Mouse (Mus musculus) neural tube, embryonic 13.5 days (tissue): ENCODE measurements around the gene Saa3. TPM values are rescaled to one million over a fixed set of nuclear protein-coding genes. Genes with fewer than 3 reads are reported as not detected.

Source experiments
- polyA plus RNA-seq: library from polyadenylated mRNA; unstranded; fragments of >200 nt; fragmentation: Nextera tagmentation; extraction: Ambion mirVana; gene quantifications from 2 replicates; pipeline ENCODE4 v1.2.1, GENCODE M21; 2015

Gene Saa3
- polyA plus RNA-seq, 1 experiment from 2014 or later: 0.21 TPM

Other genes with a start within 250 kb of the Saa3 start
- gene Sergef, start 75.9 kb downstream of the Saa3 start, polyA plus RNA-seq: 30.7 and 34.0 TPM in 2 replicates
- 0.60 and 0.83 TPM in 2 replicates for gene Tph1, start 43.2 kb downstream of the Saa3 start, polyA plus RNA-seq
- gene Saal1, start 5.0 kb downstream of the Saa3 start, polyA plus RNA-seq: 14.8 and 15.2 TPM in 2 replicates
- gene Saa4, start 16.9 kb upstream of the Saa3 start, polyA plus RNA-seq: not detected in 2 replicates
- 0.24 and 0.55 TPM in 2 replicates for gene Saa1, start 27.3 kb upstream of the Saa3 start, polyA plus RNA-seq
- gene Saa2, start 36.1 kb upstream of the Saa3 start, polyA plus RNA-seq: 1.1 TPM in 1 of 2 replicates, not detected in the other
- gene Hps5, start 80.4 kb upstream of the Saa3 start, polyA plus RNA-seq: 16.4 TPM in 2 replicates
- 38.2 and 44.4 TPM in 2 replicates for gene Gtf2h1, start 80.4 kb upstream of the Saa3 start, polyA plus RNA-seq
- 497 and 572 TPM in 2 replicates for gene Ldha, start 125.8 kb upstream of the Saa3 start, polyA plus RNA-seq
- gene Ldhc, start 145.5 kb upstream of the Saa3 start, polyA plus RNA-seq: 0.80 TPM in 1 of 2 replicates, not detected in the other
- gene Tsg101, start 204.3 kb upstream of the Saa3 start, polyA plus RNA-seq: 373 and 384 TPM in 2 replicates
- 5.5 and 7.4 TPM in 2 replicates for gene Uevld, start 242.8 kb upstream of the Saa3 start, polyA plus RNA-seq